In genomic region chr4:54648254-54648653, GRCm38 (mm10) we compare ENCODE assay signal across 18 mouse cellular contexts.
DNase-seq lines count a peak whose midpoint lies in the region; ATAC-seq lines count a peak whose summit lies in the region.
"Had no signal": no experiment of that assay in that cellular context is flagged by ENCODE, and none has a peak within 500 bp of the region (broad histone marks: within the 10 kb centered on the region; RNA-seq: fewer than 3 reads in every experiment).

No protein-coding gene starts in this region.

- no peaks in the 10 kb centered on the region for H3K27me3 ChIP-seq in kidney, embryonic 15.5 days
- H3K27me3 ChIP-seq in neural tube, embryonic 15.5 days (replicated peaks): no peaks in the 10 kb centered on the region
- H3K27me3 ChIP-seq: embryonic facial prominence, embryonic 13.5 days; heart, embryonic 15.5 days; limb, embryonic 13.5 days; liver, embryonic 15.5 days; Patski had no signal

- H3K9me3 ChIP-seq in kidney, embryonic 15.5 days (replicated peaks): no peaks in the 10 kb centered on the region
- no peaks in the 10 kb centered on the region for H3K9me3 ChIP-seq in neural tube, embryonic 15.5 days (replicated peaks)
- H3K9me3 ChIP-seq: embryonic facial prominence, embryonic 13.5 days; heart, embryonic 15.5 days; limb, embryonic 13.5 days; liver, embryonic 15.5 days had no signal

- no peaks in the 10 kb centered on the region for H3K36me3 ChIP-seq in kidney, embryonic 15.5 days
- H3K36me3 ChIP-seq in neural tube, embryonic 15.5 days: no peaks in the 10 kb centered on the region
- H3K36me3 ChIP-seq: embryonic facial prominence, embryonic 13.5 days; heart, embryonic 15.5 days; limb, embryonic 13.5 days; liver, embryonic 15.5 days had no signal

- DNase-seq in adrenal gland, postnatal 14 days: peak; percentile 36
- no peak for DNase-seq in adrenal gland, adult 8-10 months
- peak; percentile 5 for DNase-seq in kidney, adult 11 months
- peak; percentile 9 for DNase-seq in neural tube, embryonic 10.5 days (ENCODE audit: extremely low spot score, low spot score)
- DNase-seq in T-cell, adult 2 months (ENCODE audit: low spot score): no peak
- DNase-seq in gastrocnemius, postnatal 10 days: no peak
- DNase-seq: gastrocnemius, postnatal 14 days; spleen, adult 18-20 months; thymus, postnatal 25 days had no signal

- whole genome bisulfite sequencing in kidney, embryonic 15.5 days: 69% methylated on average over 4 of the region's 4 CpGs
- 77% methylated on average over 4 of the region's 4 CpGs for WGBS in neural tube, embryonic 15.5 days

- no peak overlapping the region for H3K4me3 ChIP-seq in kidney, embryonic 15.5 days (replicated peaks)
- H3K4me3 ChIP-seq in neural tube, embryonic 15.5 days (replicated peaks): no peak overlapping the region
- H3K4me3 ChIP-seq: embryonic facial prominence, embryonic 13.5 days; heart, embryonic 15.5 days; limb, embryonic 13.5 days; liver, embryonic 15.5 days had no signal

- H3K4me2 ChIP-seq in kidney, embryonic 15.5 days: no peak overlapping the region
- no peak overlapping the region for H3K4me2 ChIP-seq in neural tube, embryonic 15.5 days
- H3K4me2 ChIP-seq: embryonic facial prominence, embryonic 13.5 days; heart, embryonic 15.5 days; hindbrain, embryonic 14.5 days; limb, embryonic 13.5 days; liver, embryonic 15.5 days had no signal

- H3K4me1 ChIP-seq in kidney, embryonic 15.5 days: no peaks in the 10 kb centered on the region
- peaks cover 28% of the 10 kb centered on the region for H3K4me1 ChIP-seq in neural tube, embryonic 15.5 days
- H3K4me1 ChIP-seq: liver, embryonic 15.5 days had no signal

- ATAC-seq in kidney, embryonic 15.5 days (replicated peaks; ENCODE audit: low FRiP score): no peak
- ATAC-seq in neural tube, embryonic 15.5 days (ENCODE audit: low FRiP score): no peak
- ATAC-seq: intestine, embryonic 16.5 days; Patski had no signal

- no peak overlapping the region for H3K9ac ChIP-seq in kidney, embryonic 15.5 days
- H3K9ac ChIP-seq in neural tube, embryonic 15.5 days (replicated peaks): no peak overlapping the region
- H3K9ac ChIP-seq: embryonic facial prominence, embryonic 13.5 days; heart, embryonic 15.5 days; hindbrain, embryonic 14.5 days; limb, embryonic 13.5 days; liver, embryonic 15.5 days had no signal

- no peak overlapping the region for H3K27ac ChIP-seq in kidney, embryonic 15.5 days
- H3K27ac ChIP-seq in neural tube, embryonic 15.5 days (replicated peaks): no peak overlapping the region
- H3K27ac ChIP-seq: embryonic facial prominence, embryonic 13.5 days; heart, embryonic 15.5 days; hindbrain, embryonic 14.5 days; limb, embryonic 13.5 days; liver, embryonic 15.5 days had no signal

Comparison
In these comparisons a context has a peak if more than half of its experiments do, and no peak if none do; other contexts are left out.
1. DNase-seq: peak in adrenal gland, postnatal 14 days (single experiment), kidney, adult 11 months (single experiment) and neural tube, embryonic 10.5 days (single experiment); none in adrenal gland, adult 8-10 months (single experiment), T-cell, adult 2 months (single experiment) and gastrocnemius, postnatal 10 days (single experiment).